Mouse (Mus musculus): Measurements from ENCODE around the gene Gm10563.
"Not testable (repeated sequence)": the region's sequence is repeated elsewhere in the genome, so short reads cannot be mapped to it uniquely, and the experiment has no call there.

The Gm10563 gene

DNA sequence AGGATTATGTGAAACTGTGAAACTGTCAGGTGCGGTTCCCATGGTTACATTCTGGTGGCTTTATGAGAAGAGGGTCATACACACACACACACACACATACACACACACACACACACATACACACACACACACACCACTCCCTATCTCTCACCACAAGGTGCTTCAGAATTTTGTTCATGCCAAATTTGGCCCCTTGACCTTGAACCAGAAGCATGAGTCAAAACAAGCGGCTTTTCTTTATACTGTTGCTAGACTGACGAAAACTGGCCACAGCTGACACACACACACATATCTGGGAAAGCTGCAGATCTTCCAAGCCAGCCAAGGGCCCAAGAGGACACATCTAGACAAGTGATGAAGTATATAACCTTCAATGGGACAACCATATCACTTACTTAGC, 49.4 kb downstream of the Gm10563 start:
- no peak for DNase-seq

DNA sequence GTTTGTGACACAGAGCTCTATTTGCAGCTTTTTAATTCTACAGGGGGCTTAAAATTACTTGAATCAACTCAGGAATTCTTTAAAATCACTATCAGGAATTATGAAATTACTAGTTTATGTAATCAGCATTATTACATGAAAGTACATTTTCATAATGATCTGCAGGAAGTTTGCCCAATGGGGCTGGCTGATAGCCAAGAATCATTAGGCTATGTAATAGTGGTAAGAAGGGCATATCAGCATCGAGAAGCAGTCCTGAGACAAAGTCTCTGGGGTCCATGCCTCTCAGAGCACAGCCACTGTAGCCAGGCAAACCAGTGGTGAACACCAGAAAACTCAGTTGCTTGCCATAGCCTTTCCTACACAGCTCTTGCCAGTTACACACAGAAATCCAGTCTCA, 51.4 kb downstream of the Gm10563 start:
- no peak for DNase-seq

DNA sequence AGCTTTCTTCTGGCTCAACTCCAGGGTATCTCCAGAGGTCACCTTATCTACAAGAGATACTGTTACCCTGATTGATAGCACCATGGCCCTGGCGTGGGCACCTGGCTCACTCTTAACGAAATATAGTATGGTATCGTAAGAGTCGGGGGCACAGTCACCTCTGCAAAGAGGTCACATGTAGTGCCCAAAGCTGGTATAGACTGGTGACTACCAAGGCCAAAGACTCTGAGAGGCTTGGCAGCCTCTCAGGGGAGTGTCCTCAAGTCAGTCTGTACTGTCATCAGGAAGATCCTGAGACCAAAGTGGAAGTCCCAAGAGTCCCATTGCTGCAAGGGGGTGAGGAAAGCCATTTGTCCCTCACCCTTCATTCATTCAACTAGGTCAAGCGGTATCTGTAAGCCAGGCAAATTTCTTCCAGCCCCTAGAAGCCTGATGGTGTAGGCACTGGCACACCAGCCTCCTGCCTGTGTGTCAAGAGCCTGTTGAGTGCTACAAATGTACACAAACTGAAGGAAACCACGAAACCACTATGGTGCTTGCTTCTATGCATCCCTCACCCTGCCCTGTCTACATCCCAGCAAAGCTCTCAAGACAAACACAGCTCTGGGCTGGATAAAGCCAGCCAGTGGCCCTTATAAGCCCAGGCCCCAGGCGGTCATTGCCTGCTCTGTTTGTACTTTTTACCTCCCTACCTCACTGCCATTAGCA, 54.0 kb downstream of the Gm10563 start:
- DNase-seq, result no peak

DNA sequence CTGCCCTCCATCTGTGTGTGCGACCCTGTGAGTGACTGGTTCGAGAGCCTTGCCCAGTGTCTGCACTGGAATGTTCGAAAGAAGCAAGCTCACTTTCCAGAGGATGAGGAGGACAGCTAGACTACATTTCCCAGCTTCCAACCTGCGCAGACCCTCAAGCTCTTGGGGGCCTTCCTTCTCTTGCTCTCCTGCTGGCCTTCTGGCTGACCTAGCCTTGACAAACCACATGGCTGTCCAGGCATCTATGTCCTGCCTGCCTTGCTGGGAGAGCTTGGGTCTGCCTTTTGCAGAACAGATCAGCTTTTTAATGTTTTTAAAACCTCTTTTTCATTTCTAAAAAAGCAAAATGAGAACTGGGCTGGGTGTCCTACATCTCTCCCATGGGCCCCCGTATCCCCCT, 55.9 kb downstream of the Gm10563 start:
- no peak for DNase-seq

DNA sequence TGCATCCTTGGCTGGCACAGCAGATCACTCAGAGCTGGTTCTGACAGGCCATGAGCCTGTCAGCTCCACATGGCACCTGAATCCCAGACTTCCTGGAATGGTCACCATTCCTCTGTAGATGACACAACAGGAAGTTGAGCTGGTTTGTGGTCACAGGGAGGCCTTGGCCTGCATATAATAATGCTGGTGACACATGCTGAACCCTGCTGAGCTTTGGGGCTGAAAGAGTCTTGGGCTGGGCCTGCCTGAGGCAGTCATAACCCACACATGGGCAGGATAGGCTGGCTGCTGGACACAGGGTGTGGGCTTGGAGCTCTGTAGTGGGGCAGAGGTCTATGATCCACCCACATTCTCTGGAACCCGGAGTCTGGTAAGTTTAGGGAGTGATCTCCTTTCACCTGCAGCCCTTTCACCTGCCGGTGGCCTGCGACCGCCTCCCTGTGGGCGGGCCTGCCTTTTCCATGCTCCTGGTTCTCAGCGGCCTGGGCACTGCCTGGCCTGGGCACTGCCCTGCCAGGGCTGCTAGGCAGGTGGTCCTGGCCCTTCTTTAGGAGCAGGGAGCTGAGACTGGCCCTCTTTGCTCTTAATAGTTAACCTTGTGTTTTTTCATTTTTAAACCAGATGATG, 62.8 kb downstream of the Gm10563 start:
- DNase-seq, result no peak

DNA sequence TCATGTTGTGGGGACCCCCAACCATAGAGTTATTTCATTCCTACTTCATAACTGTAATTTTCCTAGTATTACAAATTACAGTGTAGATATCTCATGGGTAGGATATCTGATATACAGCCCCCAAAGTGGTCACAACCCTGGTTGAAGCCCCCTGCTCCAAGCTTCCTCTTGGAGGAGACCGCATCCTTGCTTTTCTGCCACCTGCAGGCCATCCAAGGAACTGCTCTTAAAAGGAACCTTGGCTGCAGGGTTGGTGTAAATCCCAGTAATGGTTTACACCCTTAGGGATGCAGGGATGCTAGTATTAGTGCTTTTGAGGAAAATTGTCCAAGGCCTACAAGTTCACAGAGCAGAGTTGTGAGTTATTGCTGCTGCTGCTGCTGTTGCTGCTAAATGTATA, 64.8 kb downstream of the Gm10563 start:
- no peak for DNase-seq

DNA sequence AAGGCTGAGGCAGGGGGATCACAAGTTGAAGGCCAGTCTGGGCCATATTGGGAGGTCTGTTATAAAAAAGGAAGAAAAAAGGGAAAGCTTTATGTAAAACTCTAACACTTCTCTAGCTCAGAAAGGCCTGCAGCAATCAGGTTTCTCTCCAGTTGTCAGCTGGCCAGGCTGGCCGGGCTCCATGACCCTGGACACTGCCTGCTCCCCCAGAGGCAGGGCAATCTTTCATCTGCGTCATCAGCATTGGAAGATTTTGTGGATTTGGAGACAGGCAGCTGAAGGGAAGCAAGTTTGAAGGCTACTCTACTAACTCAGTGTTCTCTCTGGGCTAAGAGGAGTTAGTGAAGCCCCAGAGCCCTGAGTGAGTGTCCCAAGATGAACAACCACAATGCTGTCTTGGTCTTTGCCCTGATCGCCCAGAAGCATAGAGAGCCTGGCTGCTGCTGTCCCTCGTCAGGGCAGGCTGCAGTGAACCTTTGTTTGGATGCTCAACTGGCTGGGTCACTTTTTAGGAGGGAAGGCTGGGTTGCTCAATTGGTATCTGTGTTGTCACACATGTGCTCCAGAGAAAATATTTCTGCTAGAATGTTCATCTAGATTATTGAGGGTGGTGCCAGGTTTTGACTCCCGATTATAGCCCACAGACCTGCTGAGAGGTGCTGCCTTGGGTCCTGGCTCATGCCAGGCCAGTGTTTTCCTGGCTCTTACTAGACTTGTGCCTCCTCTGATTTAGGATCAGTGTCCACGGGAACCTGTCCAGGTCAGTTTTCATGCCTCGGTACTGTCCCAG, 66.7 kb downstream of the Gm10563 start:
- DNase-seq, result no peak

DNA sequence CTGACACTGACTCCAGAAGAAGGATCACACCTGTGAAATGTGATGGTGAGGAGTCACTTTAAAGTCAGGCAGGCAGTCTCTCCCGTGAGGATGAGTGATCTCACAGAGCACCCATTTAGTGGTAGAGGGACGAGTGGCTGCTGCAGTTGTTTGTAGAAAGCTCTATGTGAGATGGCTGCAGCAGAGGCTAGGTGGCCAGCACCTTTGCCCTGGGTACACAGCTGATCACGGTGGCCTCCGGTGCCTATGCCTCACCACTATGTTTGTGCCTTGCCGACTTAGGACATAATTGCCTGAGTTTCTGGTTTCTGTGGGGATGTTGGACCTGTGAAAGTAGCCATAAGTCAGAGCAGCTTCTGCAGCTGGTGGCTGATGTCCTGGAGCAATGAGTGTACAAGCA, 67.5 kb downstream of the Gm10563 start:
- DNase-seq, result no peak

DNA sequence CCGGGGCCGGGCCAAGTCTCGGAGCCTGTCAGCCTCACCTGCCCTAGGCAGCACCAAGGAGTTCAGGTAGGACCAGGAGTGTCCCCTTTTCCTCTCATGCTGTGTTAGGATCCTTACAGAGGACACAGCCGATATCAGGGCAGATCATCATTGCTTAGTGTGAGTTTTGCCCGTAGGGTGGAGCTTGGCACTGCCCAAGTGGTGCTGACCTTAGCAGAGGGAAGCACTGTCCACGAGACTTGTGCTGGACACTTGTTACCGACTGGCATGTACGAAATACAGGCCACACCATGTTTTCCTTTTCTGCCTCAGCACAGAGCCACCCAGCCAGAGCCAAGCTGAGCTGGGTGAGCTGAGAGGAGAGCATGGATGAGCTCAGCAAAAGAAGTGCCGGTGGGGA, 68.1 kb downstream of the Gm10563 start:
- DNase-seq, result no peak

DNA sequence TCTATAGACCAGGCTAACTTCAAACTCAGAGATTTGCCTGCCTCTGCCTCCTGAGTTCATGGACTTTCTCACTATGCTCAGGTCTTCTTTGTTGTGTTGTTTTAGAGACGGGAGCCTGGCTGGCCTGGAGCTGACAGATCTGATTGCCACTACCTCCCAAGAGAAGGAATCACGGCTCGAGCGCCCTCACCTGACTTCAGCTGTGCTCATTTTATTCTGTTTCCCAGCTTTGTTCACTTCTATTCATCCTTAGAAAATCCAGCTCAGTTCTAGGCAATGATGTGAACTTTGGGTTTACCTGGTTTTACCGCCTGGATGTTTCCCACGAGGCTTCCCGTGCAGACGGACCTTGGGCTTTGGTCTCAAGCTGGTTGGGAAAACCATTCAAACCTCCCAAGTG, 69.7 kb downstream of the Gm10563 start:
- no peak for DNase-seq

DNA sequence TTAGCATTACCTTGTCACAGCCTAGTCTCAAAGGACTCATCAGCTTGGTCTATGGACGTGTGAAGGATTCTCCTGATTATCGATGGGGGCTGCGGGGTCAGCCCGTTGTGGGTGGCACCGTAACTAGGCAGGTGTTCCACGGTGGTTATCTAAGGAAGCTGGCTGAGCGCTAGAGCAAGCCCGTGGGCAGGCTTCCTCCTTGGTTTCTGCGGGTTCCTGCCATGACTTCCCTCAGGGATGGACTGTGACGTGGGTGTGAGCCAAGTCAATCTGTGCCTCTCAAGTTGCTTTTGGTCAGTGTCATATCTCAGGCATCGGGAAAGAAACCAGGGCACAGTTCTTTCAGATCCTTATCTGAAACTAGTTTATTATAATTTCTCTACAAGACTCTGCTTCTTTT, 70.3 kb downstream of the Gm10563 start:
- DNase-seq, result no peak

DNA sequence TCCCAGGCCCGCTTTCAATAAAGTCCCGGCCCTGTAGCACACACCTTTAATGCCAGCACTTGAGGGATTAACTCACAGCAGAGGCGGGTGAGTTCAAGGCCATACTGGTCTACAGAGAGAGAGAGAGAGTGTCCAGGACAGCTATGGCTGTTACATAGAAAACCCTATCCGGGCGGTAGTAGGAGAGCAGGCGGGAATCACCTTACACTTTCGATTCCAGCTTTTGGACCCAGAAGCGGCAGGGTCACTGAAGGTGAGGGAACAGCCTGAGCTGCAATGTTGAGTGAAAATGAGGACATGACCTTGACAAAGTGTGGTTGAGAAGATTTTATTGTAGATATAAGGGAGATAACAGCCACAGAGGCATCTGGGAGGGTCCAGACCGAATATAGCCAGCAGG, 71.3 kb downstream of the Gm10563 start:
- no peak for DNase-seq

DNA sequence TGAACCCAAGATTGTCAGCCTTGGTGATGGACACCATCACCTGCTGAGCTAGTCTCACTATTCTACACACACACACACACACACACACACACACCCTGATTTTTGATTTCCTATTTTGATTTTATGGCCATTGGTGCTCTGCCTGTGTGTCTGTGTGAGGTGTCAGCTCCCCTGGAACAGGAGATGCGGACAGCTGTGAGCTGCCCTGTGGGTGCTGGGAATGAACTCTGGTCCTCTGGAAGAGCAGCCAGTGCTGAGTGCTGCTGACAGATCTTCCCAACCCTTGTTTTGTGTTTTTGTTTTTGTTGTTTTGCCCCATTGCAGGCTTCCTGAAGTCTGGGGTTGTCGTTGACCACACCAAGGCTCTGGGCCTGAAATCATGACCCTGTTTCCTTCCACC, 72.1 kb downstream of the Gm10563 start:
- no peak for DNase-seq

DNA sequence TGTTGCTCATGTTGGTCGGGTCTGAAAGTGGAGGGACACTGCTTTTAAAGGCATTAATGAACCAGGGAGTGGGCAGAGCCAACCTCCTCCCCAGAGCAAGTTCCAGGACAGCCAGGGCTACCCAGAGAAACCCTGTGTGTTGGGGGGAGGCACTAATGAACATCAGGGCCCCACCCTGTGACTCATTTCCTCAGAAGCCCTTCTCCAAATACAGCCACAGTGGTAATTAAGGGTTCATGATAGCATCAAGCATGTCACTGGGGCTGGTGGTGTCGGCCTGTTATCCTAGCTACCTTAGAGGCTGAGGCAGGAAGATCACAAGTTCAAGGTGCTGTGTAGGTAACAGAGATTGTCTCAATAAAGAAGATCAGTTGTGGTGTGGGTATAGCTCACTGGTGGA, 73.8 kb downstream of the Gm10563 start:
- DNase-seq, result no peak

DNA sequence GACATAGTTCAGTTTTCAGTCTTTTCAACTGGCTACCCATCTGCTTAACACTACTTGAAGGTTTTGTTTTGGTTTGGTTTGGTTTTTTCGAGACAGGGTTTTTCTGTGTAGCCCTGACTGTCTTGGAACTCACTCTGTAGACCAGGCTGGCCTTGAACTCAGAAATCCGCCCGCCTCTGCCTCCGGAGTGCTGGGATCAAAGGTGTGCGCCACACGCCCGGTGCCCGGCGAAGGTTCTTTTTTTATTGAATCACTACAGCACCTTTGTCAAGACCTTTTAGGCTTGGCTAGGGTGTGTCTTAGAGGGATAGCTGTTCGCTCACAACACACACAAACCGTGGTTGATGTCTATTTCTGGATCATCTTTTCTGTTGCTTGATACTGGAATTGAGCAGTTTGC, 74.9 kb downstream of the Gm10563 start:
- not testable (repeated sequence) for DNase-seq

DNA sequence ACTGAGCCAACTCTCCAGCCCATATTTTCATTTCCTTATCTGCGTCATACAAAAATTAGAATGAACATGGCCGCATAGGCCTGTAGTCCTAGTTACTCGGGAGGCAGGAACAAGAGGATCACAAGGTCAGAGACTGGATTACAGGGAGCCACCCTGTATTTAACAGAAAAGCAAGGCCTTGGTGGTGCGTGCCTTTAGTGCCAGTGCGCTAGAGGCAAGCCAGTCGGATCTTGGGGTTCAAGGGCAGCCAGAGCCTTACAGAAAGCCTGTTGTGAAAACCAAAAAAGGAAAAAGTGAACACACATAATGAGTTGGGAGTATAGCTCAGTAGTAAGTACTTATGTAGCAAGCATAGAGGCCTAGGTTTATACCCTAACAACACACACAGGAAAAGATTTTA, 75.4 kb downstream of the Gm10563 start:
- DNase-seq, result no peak

DNA sequence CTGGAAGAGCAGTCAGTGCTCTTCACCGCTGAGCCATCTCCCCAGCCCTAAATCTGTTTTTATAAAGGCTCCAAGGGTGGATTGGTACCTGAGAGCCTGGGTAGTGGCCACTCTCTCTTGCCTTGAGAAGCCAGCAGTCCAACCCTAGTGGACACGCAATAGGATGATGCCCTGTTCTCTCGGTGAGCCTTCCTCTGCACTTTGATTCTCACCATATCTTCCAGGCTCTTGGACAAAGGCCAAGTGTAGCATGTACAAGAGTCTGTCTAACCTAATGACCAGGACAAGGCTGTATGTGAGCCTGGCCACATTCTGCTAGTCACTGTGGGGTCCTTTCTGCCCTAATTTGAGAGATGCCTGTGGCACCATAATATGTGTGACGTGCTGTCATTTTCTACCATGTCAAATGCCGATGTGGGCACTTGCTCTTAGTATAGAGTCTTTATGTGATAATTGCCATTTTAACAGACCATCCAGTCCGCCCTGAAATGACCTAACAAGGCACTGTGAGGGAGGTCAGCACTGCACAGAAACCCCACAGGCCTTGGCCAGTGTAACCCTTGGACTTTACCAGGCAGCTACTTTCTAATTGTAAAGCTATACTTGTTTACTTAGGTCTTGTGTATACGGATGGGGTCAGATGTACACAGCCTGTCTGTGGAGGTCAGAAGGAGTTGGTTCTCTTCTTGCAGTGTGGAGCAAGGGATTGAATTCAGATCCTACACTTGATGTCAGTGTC, 76.4 kb downstream of the Gm10563 start:
- no peak for DNase-seq

DNA sequence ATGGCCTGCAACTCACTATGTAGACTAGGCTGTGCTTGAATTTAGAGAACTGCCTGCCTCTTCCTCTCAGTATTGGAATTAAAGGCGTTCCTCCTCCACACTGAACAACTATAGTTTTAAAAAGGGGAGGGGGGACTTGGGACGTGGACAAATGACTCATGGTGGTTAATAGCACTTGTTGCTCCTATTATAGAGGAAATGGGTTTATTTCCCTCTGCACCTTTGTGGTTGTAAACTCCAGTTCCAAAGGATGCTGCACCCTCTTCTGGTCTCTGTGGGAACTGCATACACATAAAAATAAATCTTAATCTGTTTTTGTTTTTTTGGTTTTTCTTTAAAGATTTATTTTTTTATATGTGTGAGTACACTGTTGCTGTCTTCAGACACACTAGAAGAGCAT, 77.0 kb downstream of the Gm10563 start:
- DNase-seq, result no peak

DNA sequence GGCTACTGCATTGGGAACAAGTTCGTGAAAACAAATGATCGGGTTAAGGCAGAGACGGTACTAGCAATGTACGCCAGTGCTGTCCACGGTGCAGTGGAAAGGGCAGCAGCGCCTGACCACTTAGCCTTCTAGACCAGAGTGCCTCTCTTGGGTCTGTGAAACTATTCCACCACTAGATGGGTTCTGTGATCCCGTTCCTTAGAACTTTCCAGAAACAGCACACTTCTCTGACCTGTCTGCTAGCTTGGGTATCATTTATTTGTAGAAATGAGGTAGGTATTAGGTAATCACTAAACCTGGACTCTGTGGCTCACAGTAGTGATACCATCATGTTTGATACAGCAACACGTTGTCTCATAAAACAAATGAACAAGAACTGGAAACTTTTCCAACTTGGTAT, 78.7 kb downstream of the Gm10563 start:
- no peak for DNase-seq
